Mouse (Mus musculus): ENCODE data around the gene 4932414N04Rik. TPM values are rescaled to one million over a fixed set of nuclear protein-coding genes. Genes with fewer than 3 reads are reported as not detected.
"Not testable (repeated sequence)": the region's sequence is repeated elsewhere in the genome, so short reads cannot be mapped to it uniquely, and the experiment has no call there.

The 4932414N04Rik gene
- polyA plus RNA-seq (2015; fragmentation: Nextera tagmentation; extraction: Ambion mirVana): not detected in 2 replicates

- not testable (repeated sequence) for H3K36me3 ChIP-seq; H3K27ac ChIP-seq (replicated peaks); ATAC-seq (ENCODE audit: low FRiP score, low read depth); H3K9ac ChIP-seq; H3K27me3 ChIP-seq; H3K9me3 ChIP-seq; H3K4me1 ChIP-seq (replicated peaks); H3K4me3 ChIP-seq; H3K4me2 ChIP-seq
- 74% methylated on average over 2 of the region's 5 CpGs for WGBS
Observed at GRCm38 (mm10) chr2:68656186-68656585, at the start of gene 4932414N04Rik. TSS of gene 4932414N04Rik (plus strand) at chr2:68656486.

GRCm38 (mm10) chr2:68732216-68732615 lies 75.9 kb downstream of the 4932414N04Rik start:
- Histone ChIP-seq H3K36me3 (no peaks in the 10 kb centered on the region), H3K27me3 (no peaks in the 10 kb centered on the region), H3K4me2 (no peak overlapping the region), H3K4me1 (replicated peaks) (no peaks in the 10 kb centered on the region), H3K9me3 (no peaks in the 10 kb centered on the region), H3K27ac (replicated peaks) (no peak overlapping the region), H3K4me3 (no peak overlapping the region), H3K9ac (no peak overlapping the region)
- no peak for ATAC-seq (ENCODE audit: low FRiP score, low read depth)
- 86% methylated on average over 2 of the region's 2 CpGs for WGBS

GRCm38 (mm10) chr2:68739772-68740739 lies 83.8 kb downstream of the 4932414N04Rik start:
- H3K36me3 ChIP-seq: no peaks in the 10 kb centered on the region
- H3K27me3 ChIP-seq: no peaks in the 10 kb centered on the region
- no peak for ATAC-seq (ENCODE audit: low FRiP score, low read depth)
- H3K9ac ChIP-seq: no peak overlapping the region
- H3K4me2 ChIP-seq: no peak overlapping the region
- H3K4me3 ChIP-seq: no peak overlapping the region
- no peaks in the 10 kb centered on the region for H3K9me3 ChIP-seq
- H3K4me1 ChIP-seq (replicated peaks): no peaks in the 10 kb centered on the region
- H3K27ac ChIP-seq (replicated peaks): no peak overlapping the region
- WGBS: 90% methylated on average over 5 of the region's 5 CpGs

GRCm38 (mm10) chr2:68744599-68744998 lies 88.3 kb downstream of the 4932414N04Rik start:
- WGBS: 84% methylated on average over 4 of the region's 4 CpGs
- H3K4me1 ChIP-seq (replicated peaks): no peaks in the 10 kb centered on the region
- no peak overlapping the region for H3K4me2 ChIP-seq
- ATAC-seq (ENCODE audit: low FRiP score, low read depth): no peak
- H3K9ac ChIP-seq: no peak overlapping the region
- H3K9me3 ChIP-seq: no peaks in the 10 kb centered on the region
- H3K27ac ChIP-seq (replicated peaks): no peak overlapping the region
- no peaks in the 10 kb centered on the region for H3K27me3 ChIP-seq
- H3K36me3 ChIP-seq: no peaks in the 10 kb centered on the region
- H3K4me3 ChIP-seq: no peak overlapping the region

GRCm38 (mm10) chr2:68756179-68756578 lies 99.9 kb downstream of the 4932414N04Rik start:
- ATAC-seq (ENCODE audit: low FRiP score, low read depth): no peak
- Histone ChIP-seq H3K36me3 (no peaks in the 10 kb centered on the region), H3K9ac (no peak overlapping the region), H3K4me2 (no peak overlapping the region), H3K27me3 (no peaks in the 10 kb centered on the region), H3K4me1 (replicated peaks) (no peaks in the 10 kb centered on the region), H3K27ac (replicated peaks) (no peak overlapping the region), H3K4me3 (no peak overlapping the region), H3K9me3 (no peaks in the 10 kb centered on the region)
- 81% methylated on average over 4 of the region's 4 CpGs for WGBS

GRCm38 (mm10) chr2:68756793-68757192 lies 100.5 kb downstream of the 4932414N04Rik start:
- ATAC-seq (ENCODE audit: low FRiP score, low read depth): peak; percentile 80; the same call in 1 of the 2 replicates
- WGBS: 20% methylated on average over 6 of the region's 6 CpGs
- Histone ChIP-seq H3K27me3 (no peaks in the 10 kb centered on the region), H3K4me3 (no peak overlapping the region), H3K4me2 (no peak overlapping the region), H3K9me3 (no peaks in the 10 kb centered on the region), H3K4me1 (replicated peaks) (no peaks in the 10 kb centered on the region), H3K9ac (no peak overlapping the region), H3K27ac (replicated peaks) (no peak overlapping the region), H3K36me3 (no peaks in the 10 kb centered on the region)

GRCm38 (mm10) chr2:68765371-68765770 lies 109.1 kb downstream of the 4932414N04Rik start:
- H3K27me3 ChIP-seq: no peaks in the 10 kb centered on the region
- 0 out of 2 replicates have a peak, but pooled peaks cover 3% of the 10 kb centered on the region for H3K4me1 ChIP-seq (replicated peaks)
- no peak overlapping the region for H3K4me2 ChIP-seq
- H3K9ac ChIP-seq: no peak overlapping the region
- no peaks in the 10 kb centered on the region for H3K9me3 ChIP-seq
- H3K4me3 ChIP-seq: no peak overlapping the region
- WGBS: 63% methylated on average over 1 of the region's 1 CpGs
- no peak for ATAC-seq (ENCODE audit: low FRiP score, low read depth)
- no peaks in the 10 kb centered on the region for H3K36me3 ChIP-seq
- H3K27ac ChIP-seq (replicated peaks): no peak overlapping the region

- H3K9me3 ChIP-seq: no peaks in the 10 kb centered on the region
- 0 out of 2 replicates have a peak, but pooled peaks cover 3% of the 10 kb centered on the region for H3K4me1 ChIP-seq (replicated peaks)
- H3K9ac ChIP-seq: no peak overlapping the region
- no peaks in the 10 kb centered on the region for H3K36me3 ChIP-seq
- H3K27ac ChIP-seq (replicated peaks): no peak overlapping the region
- no peak overlapping the region for H3K4me2 ChIP-seq
- no peak for ATAC-seq (ENCODE audit: low FRiP score, low read depth)
- WGBS: 42% methylated on average over 6 of the region's 6 CpGs
- H3K27me3 ChIP-seq: no peaks in the 10 kb centered on the region
- H3K4me3 ChIP-seq: no peak overlapping the region
Observed at GRCm38 (mm10) chr2:68767186-68767890, 111.1 kb downstream of the 4932414N04Rik start.

- no peaks in the 10 kb centered on the region for H3K9me3 ChIP-seq
- ATAC-seq (ENCODE audit: low FRiP score, low read depth): no peak
- no peak overlapping the region for H3K4me3 ChIP-seq
- 53% methylated on average over 16 of the region's 16 CpGs for WGBS
- no peaks in the 10 kb centered on the region for H3K36me3 ChIP-seq
- H3K27ac ChIP-seq (replicated peaks): no peak overlapping the region
- H3K27me3 ChIP-seq: no peaks in the 10 kb centered on the region
- H3K9ac ChIP-seq: no peak overlapping the region
- H3K4me1 ChIP-seq (replicated peaks): 0 out of 2 replicates have a peak, but pooled peaks cover 5% of the 10 kb centered on the region
- peak overlapping the region; percentile 31 for H3K4me2 ChIP-seq
Observed at GRCm38 (mm10) chr2:68782268-68783132, 126.2 kb downstream of the 4932414N04Rik start.

GRCm38 (mm10) chr2:68783664-68784063 lies 127.4 kb downstream of the 4932414N04Rik start:
- H3K27me3 ChIP-seq; H3K36me3 ChIP-seq; H3K4me1 ChIP-seq (replicated peaks); H3K4me3 ChIP-seq; H3K9ac ChIP-seq; H3K27ac ChIP-seq (replicated peaks); H3K4me2 ChIP-seq; H3K9me3 ChIP-seq; ATAC-seq (ENCODE audit: low FRiP score, low read depth): not testable (repeated sequence)
- WGBS: 94% methylated on average over 8 of the region's 8 CpGs

GRCm38 (mm10) chr2:68784710-68785427 lies 128.6 kb downstream of the 4932414N04Rik start:
- no peaks in the 10 kb centered on the region for H3K9me3 ChIP-seq
- H3K4me2 ChIP-seq: no peak overlapping the region
- no peak overlapping the region for H3K9ac ChIP-seq
- 34% methylated on average over 5 of the region's 5 CpGs for WGBS
- 0 out of 2 replicates have a peak, but pooled peaks cover 5% of the 10 kb centered on the region for H3K4me1 ChIP-seq (replicated peaks)
- H3K4me3 ChIP-seq: no peak overlapping the region
- H3K27ac ChIP-seq (replicated peaks): no peak overlapping the region
- H3K27me3 ChIP-seq: no peaks in the 10 kb centered on the region
- ATAC-seq (ENCODE audit: low FRiP score, low read depth): peak; percentile 93
- no peaks in the 10 kb centered on the region for H3K36me3 ChIP-seq

Data from hindbrain, embryonic 15.5 days (tissue).